15 mouse cellular contexts compared by ENCODE assay signal in genomic region chr16:58684537-58684936, GRCm38 (mm10). TPM values are rescaled to one million over a fixed set of nuclear protein-coding genes. Genes with fewer than 3 reads are reported as not detected.
DNase-seq lines count a peak whose midpoint lies in the region; ATAC-seq and TF ChIP-seq lines count a peak whose summit lies in the region.
"Had no signal": no experiment of that assay in that cellular context is flagged by ENCODE, and none has a peak within 500 bp of the region (broad histone marks: within the 10 kb centered on the region; RNA-seq: fewer than 3 reads in every experiment).

No protein-coding gene starts in this region.

- no peaks in the 10 kb centered on the region for H3K9me3 ChIP-seq in liver, embryonic 12.5 days (replicated peaks)
- no peaks in the 10 kb centered on the region for H3K9me3 ChIP-seq in liver, embryonic 11.5 days (ENCODE audit: control insufficient read depth, low read length)
- H3K9me3 ChIP-seq in E14TG2a.4 (ENCODE audit: low read length), result no peaks in the 10 kb centered on the region

- TF ChIP-seq CTCF in E14TG2a.4 (conservative IDR thresholded peaks at IDR 0.05; ENCODE audit: low read length), result 0 out of 2 replicates have a peak, but pooled peaks have one; percentile 10

- DNase-seq in liver, embryonic 11.5 days (ENCODE audit: low spot score), result no peak
- DNase-seq in urinary bladder, postnatal 25 days (ENCODE audit: low spot score), result no peak
- DNase-seq in retina, postnatal 1 day, result no peak
- DNase-seq in lung, postnatal 10 days, result no peak
- DNase-seq: adrenal gland, postnatal 36 days; cerebellum, postnatal 10 days; gastrocnemius, postnatal 14 days had no signal

- ATAC-seq in liver, embryonic 12.5 days, result peak; percentile 49; the same call in 1 of the 2 replicates
- ATAC-seq in liver, embryonic 11.5 days (replicated peaks; ENCODE audit: low FRiP score), result no peak
- ATAC-seq in inflammation-experienced regulatory T-cells, adult 6 months, result peak; percentile 25
- ATAC-seq: hindbrain, embryonic 16.5 days had no signal

- no peak overlapping the region for H3K4me3 ChIP-seq in liver, embryonic 12.5 days
- no peak overlapping the region for H3K4me3 ChIP-seq in liver, embryonic 11.5 days (ENCODE audit: low read depth, low read length)
- no peak overlapping the region for H3K4me3 ChIP-seq in E14TG2a.4 (replicated peaks; ENCODE audit: low read length)

- no peaks in the 10 kb centered on the region for H3K27me3 ChIP-seq in liver, embryonic 12.5 days (replicated peaks)
- H3K27me3 ChIP-seq in liver, embryonic 11.5 days (replicated peaks; ENCODE audit: control insufficient read depth, insufficient read depth, low read length), result no peaks in the 10 kb centered on the region
- H3K27me3 ChIP-seq in E14TG2a.4 (ENCODE audit: insufficient read depth, low read length), result no peaks in the 10 kb centered on the region

- H3K27ac ChIP-seq in liver, embryonic 12.5 days, result peak overlapping the region; percentile 30
- H3K27ac ChIP-seq in liver, embryonic 11.5 days (ENCODE audit: low read depth, low read length), result no peak overlapping the region

- H3K9ac ChIP-seq in liver, embryonic 12.5 days, result no peak overlapping the region
- no peak overlapping the region for H3K9ac ChIP-seq in liver, embryonic 11.5 days (ENCODE audit: low read depth, low read length)

- H3K4me2 ChIP-seq in liver, embryonic 12.5 days, result no peak overlapping the region
- no peak overlapping the region for H3K4me2 ChIP-seq in liver, embryonic 11.5 days
- H3K4me2 ChIP-seq: heart, embryonic 11.5 days had no signal

- peaks cover 20% of the 10 kb centered on the region for H3K4me1 ChIP-seq in liver, embryonic 12.5 days
- no peaks in the 10 kb centered on the region for H3K4me1 ChIP-seq in liver, embryonic 11.5 days (replicated peaks; ENCODE audit: control insufficient read depth, insufficient read depth, low read length)
- no peaks in the 10 kb centered on the region for H3K4me1 ChIP-seq in E14TG2a.4 (replicated peaks; ENCODE audit: low read depth, low read length)

- peaks cover 33% of the 10 kb centered on the region for H3K36me3 ChIP-seq in liver, embryonic 12.5 days
- 0 out of 2 replicates have a peak, but pooled peaks cover 4% of the 10 kb centered on the region for H3K36me3 ChIP-seq in liver, embryonic 11.5 days (ENCODE audit: control insufficient read depth, insufficient read depth, low read length)
- H3K36me3 ChIP-seq in E14TG2a.4 (ENCODE audit: insufficient read depth, low read length), result peaks cover 9% of the 10 kb centered on the region; the same call in 1 of the 2 replicates

RNA-seq across cellular contexts. Expression of gene Cpox, which starts 14.4 kb away (rescaled TPM):
- polyA plus RNA-seq in liver, embryonic 12.5 days (2016; fragmentation: Nextera tagmentation; extraction: Ambion mirVana), result 692 and 703 TPM in 2 replicates
- polyA plus RNA-seq in liver, embryonic 11.5 days (2014; fragmentation: Nextera tagmentation; extraction: Ambion mirVana), result 388 and 389 TPM in 2 replicates
- 10 to 100 TPM; 38.9 to 52.3 (median 41.0) TPM for polyA plus RNA-seq in inflammation-experienced regulatory T-cells, adult 6 months (2017; shearing (Covaris generic))

RNA-seq across cellular contexts. Expression of gene Gpr15, which starts 34.3 kb away (rescaled TPM):
- polyA plus RNA-seq in liver, embryonic 12.5 days (2016; fragmentation: Nextera tagmentation; extraction: Ambion mirVana), result not detected in 2 replicates
- polyA plus RNA-seq in liver, embryonic 11.5 days (2014; fragmentation: Nextera tagmentation; extraction: Ambion mirVana), result not detected in 2 replicates
- 10 to 100 TPM; 25.1 to 29.8 (median 28.5) TPM for polyA plus RNA-seq in inflammation-experienced regulatory T-cells, adult 6 months (2017; shearing (Covaris generic))
- polyA plus RNA-seq: embryonic facial prominence, embryonic 11.5 days; heart, embryonic 11.5 days; hindbrain, embryonic 16.5 days; kidney, embryonic 14.5 days had no signal

RNA-seq across cellular contexts. Expression of gene Cldnd1, which starts 43.2 kb away (rescaled TPM):
- polyA plus RNA-seq in liver, embryonic 12.5 days (2016; fragmentation: Nextera tagmentation; extraction: Ambion mirVana), result 41.3 and 41.8 TPM in 2 replicates
- 65.3 and 73.3 TPM in 2 replicates for polyA plus RNA-seq in liver, embryonic 11.5 days (2014; fragmentation: Nextera tagmentation; extraction: Ambion mirVana)
- polyA plus RNA-seq in inflammation-experienced regulatory T-cells, adult 6 months (2017; shearing (Covaris generic)), result 100 to 1,000 TPM; 231 to 337 (median 232) TPM

RNA-seq across cellular contexts. Expression of gene E330017A01Rik, which starts 46.0 kb away (rescaled TPM):
- not detected in 2 replicates for polyA plus RNA-seq in liver, embryonic 12.5 days (2016; fragmentation: Nextera tagmentation; extraction: Ambion mirVana)
- polyA plus RNA-seq in liver, embryonic 11.5 days (2014; fragmentation: Nextera tagmentation; extraction: Ambion mirVana), result not detected in 2 replicates
- polyA plus RNA-seq in inflammation-experienced regulatory T-cells, adult 6 months (2017; shearing (Covaris generic)), result not detected
- polyA plus RNA-seq: embryonic facial prominence, embryonic 11.5 days; heart, embryonic 11.5 days; hindbrain, embryonic 16.5 days; limb, embryonic 14.5 days had no signal

Comparison
In these comparisons a context has a peak if more than half of its experiments do, and no peak if none do; other contexts are left out.
1. RNA of gene Gpr15, which starts 34.3 kb away (polyA plus RNA-seq): 25.1 to 29.8 TPM in inflammation-experienced regulatory T-cells, adult 6 months; not detected in liver, embryonic 12.5 days and not detected in liver, embryonic 11.5 days; every median in the first group is over 10 times any median in the second.